Mouse (Mus musculus) A20 (cell line): ENCODE results near the gene Ninl.

Experiments
- DNase-seq: peaks from one replicate; pipeline ENCODE4 v3.0.0-alpha.2; 2011; ENCODE audit warnings: low read depth, low spot score

The Ninl gene

GRCm38 (mm10) chr2:151039232-151039695, at the start of gene Ninl, which contains the start of gene Nanp:
Gene Ninl (minus strand): TSS chr2:151039382.
Gene Nanp (minus strand): TSS chr2:151039398.
- DNase-seq: peak; percentile 97

GRCm38 (mm10) chr2:151056637-151057036, 17.5 kb upstream of the Ninl start:
- DNase-seq: no peak

GRCm38 (mm10) chr2:151040411-151040810, 1.2 kb upstream of the Ninl start:
- DNase-seq: no peak

GRCm38 (mm10) chr2:151039726-151040125, 544 bp upstream of the Ninl start:
- DNase-seq: no peak

- peak; percentile 71 for DNase-seq
Observed at GRCm38 (mm10) chr2:151038811-151039222, 365 bp downstream of the Ninl start.

GRCm38 (mm10) chr2:151037876-151038552, 1.2 kb downstream of the Ninl start:
- DNase-seq: peak; percentile 30

- no peak for DNase-seq
Observed at GRCm38 (mm10) chr2:151037292-151037691, 1.9 kb downstream of the Ninl start.

- DNase-seq: no peak
Observed at GRCm38 (mm10) chr2:151036721-151037120, 2.5 kb downstream of the Ninl start.

GRCm38 (mm10) chr2:151034435-151034834, 4.7 kb downstream of the Ninl start:
- no peak for DNase-seq

- no peak for DNase-seq
Observed at GRCm38 (mm10) chr2:151021158-151021557, 18.0 kb downstream of the Ninl start.

GRCm38 (mm10) chr2:151015316-151015715, 23.9 kb downstream of the Ninl start:
- peak; percentile 23 for DNase-seq

GRCm38 (mm10) chr2:151011273-151011672, 27.9 kb downstream of the Ninl start:
- no peak for DNase-seq

GRCm38 (mm10) chr2:151009515-151010085, 29.6 kb downstream of the Ninl start:
- no peak for DNase-seq

GRCm38 (mm10) chr2:151008939-151009509, 30.2 kb downstream of the Ninl start:
- peak; percentile 89 for DNase-seq

GRCm38 (mm10) chr2:151008517-151008932, 30.7 kb downstream of the Ninl start:
- DNase-seq: peak; percentile 53

GRCm38 (mm10) chr2:151008006-151008405, 31.2 kb downstream of the Ninl start:
- no peak for DNase-seq

- no peak for DNase-seq
Observed at GRCm38 (mm10) chr2:151006281-151006945, 32.8 kb downstream of the Ninl start.

GRCm38 (mm10) chr2:151004390-151004789, 34.8 kb downstream of the Ninl start:
- no peak for DNase-seq

GRCm38 (mm10) chr2:151003796-151004195, 35.4 kb downstream of the Ninl start:
- no peak for DNase-seq

GRCm38 (mm10) chr2:151001619-151002175, 37.5 kb downstream of the Ninl start:
- no peak for DNase-seq

GRCm38 (mm10) chr2:151000402-151001178, 38.6 kb downstream of the Ninl start:
- peak; percentile 57 for DNase-seq
